Mouse (Mus musculus) embryonic facial prominence, embryonic 10.5 days (tissue): ENCODE measurements around the gene Them7. TPM values are rescaled to one million over a fixed set of nuclear protein-coding genes. Genes with fewer than 3 reads are reported as not detected.

ENCODE experiments used
- DNase-seq: peaks from one replicate; pipeline ENCODE4 v3.0.0-alpha.2; 2017; ENCODE audit warnings: low spot score
- H3K27ac ChIP-seq: fragments of 300-500 bp; sonication (generic); replicated peaks from 2 replicates; pipeline ENCODE4 v1.5.1; 2016; ENCODE audit warnings: mild to moderate bottlenecking
- H3K27me3 ChIP-seq: fragments of 300-500 bp; sonication (generic); replicated peaks from 2 replicates; pipeline ENCODE4 v1.6.1; 2016; ENCODE audit warnings: low read depth, mild to moderate bottlenecking; ENCODE audit not compliant: poor library complexity, severe bottlenecking
- H3K36me3 ChIP-seq: fragments of 300-500 bp; sonication (generic); replicated peaks from 2 replicates; pipeline ENCODE4 v1.6.1; 2016; ENCODE audit warnings: mild to moderate bottlenecking, moderate library complexity
- H3K4me1 ChIP-seq: fragments of 300-500 bp; sonication (generic); 2 replicates; pipeline ENCODE4 v1.6.1; 2016
- H3K4me3 ChIP-seq: fragments of 300-500 bp; sonication (generic); 2 replicates; pipeline ENCODE4 v1.5.1; 2016; ENCODE audit warnings: mild to moderate bottlenecking, moderate library complexity
- H3K9me3 ChIP-seq: fragments of 300-500 bp; sonication (generic); 2 replicates; pipeline ENCODE4 v1.6.1; 2016; ENCODE audit warnings: mild to moderate bottlenecking
- WGBS: fragments of 180-500 bp; shearing (Covaris S2); methylation state at CpG from one replicate; pipeline ENCODE4 v1.1.7; 2016; 5-methylcytosine and 5-hydroxymethylcytosine counted together
- polyA plus RNA-seq: library from polyadenylated mRNA; unstranded; fragments of >200 nt; fragmentation: Nextera tagmentation; extraction: Ambion mirVana; gene quantifications from 2 replicates; pipeline ENCODE4 v1.2.1, GENCODE M21; 2016

The Them7 gene
- polyA plus RNA-seq, 1 experiment from 2014 or later: 0.37 TPM

DNA sequence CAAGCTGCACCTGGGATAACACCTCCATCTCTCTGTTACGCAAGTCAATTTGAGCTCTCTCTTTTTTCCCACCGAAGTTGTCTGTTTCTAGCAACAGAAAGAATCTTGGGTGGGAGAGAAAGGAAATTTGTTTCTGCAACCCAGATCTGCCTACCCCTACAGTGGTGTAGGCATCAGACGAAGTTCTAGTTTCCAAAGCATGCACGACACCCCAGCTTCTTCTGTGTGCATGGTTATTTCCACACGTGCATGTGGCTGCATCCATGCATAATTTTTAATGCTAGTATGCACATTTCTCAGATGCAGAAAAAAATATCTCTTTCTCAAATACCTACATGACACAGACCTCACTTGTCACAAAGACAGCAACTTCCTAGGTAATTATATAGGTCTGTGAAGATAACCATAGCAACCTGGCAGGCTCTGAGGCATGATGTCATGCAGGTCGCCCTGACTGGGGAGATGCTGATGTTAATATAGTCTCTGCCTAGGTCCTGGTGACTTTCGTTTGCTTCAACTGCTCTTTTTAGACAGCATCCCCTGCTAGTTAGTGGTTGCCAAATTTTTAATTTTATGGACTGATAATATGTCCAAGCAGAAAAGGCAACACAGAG, 192.0 kb downstream of the Them7 start:
- Histone ChIP-seq H3K4me1 (peaks cover 15% of the 10 kb centered on the region), H3K36me3 (no peaks in the 10 kb centered on the region), H3K27ac (no peak overlapping the region; the same call in 1 of the 2 replicates), H3K4me3 (no peak overlapping the region), H3K9me3 (no peaks in the 10 kb centered on the region), H3K27me3 (no peaks in the 10 kb centered on the region)
- no peak for DNase-seq
- 73% methylated on average over 7 of the region's 7 CpGs for whole genome bisulfite sequencing

DNA sequence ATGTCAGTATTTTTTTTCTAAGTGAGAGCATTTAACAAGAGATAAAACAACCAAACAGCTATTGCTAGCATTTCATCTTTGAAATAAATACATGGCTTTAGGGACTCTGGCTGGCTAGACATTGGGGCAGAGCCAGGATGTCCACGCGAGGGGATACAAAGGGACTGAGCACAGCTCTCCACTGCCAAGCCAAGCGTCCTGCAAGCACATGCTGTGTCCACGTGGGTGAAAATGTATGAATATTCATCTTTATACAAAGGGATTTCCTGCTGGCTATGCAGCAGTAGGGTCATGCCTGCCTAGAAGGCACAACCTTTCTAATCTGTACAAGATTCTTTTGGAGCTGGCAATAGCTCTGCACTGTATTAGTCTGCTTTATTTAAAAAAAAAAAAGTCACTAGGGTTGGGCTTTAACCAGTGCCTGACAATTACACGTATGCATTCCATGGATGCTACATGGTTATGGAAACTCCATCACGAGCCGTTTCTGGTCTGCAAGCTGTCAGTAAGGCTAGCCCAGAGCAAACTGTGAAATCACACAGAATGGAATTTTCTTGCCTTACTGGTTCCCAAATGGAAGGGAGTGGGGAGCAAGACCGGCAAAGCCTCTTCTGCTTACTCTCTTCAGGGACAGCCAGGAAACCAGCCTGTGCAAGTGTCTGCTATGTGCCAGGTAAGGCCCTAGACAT, 192.7 kb downstream of the Them7 start:
- no peaks in the 10 kb centered on the region for H3K9me3 ChIP-seq
- H3K4me3 ChIP-seq: no peak overlapping the region
- no peak overlapping the region for H3K27ac ChIP-seq
- no peaks in the 10 kb centered on the region for H3K36me3 ChIP-seq
- peaks cover 15% of the 10 kb centered on the region for H3K4me1 ChIP-seq
- 71% methylated on average over 8 of the region's 8 CpGs for WGBS
- no peak for DNase-seq
- H3K27me3 ChIP-seq: no peaks in the 10 kb centered on the region

DNA sequence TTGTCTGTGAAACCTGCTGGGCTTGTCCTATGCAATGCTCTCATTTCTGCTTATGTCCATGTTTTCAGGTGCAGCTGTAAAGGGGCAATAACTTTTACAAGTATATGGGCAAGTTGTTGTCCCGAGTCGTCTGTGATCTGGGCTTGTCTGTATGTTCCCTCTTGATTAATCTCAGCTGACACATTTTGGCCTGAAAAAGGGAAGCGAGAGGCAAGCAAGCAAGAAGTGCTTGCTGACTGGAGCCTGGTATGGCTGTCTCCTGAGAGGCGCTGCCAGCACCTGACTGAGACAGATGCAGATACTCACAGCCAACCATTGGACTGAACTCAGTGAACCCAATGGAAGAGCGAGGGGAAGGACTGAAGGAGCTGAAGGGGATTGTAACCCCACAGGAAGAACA, 193.5 kb downstream of the Them7 start:
- no peaks in the 10 kb centered on the region for H3K9me3 ChIP-seq
- no peak overlapping the region for H3K4me3 ChIP-seq
- no peak overlapping the region for H3K27ac ChIP-seq
- H3K27me3 ChIP-seq: no peaks in the 10 kb centered on the region
- H3K4me1 ChIP-seq: peaks cover 15% of the 10 kb centered on the region
- WGBS: 78% methylated on average over 5 of the region's 5 CpGs
- no peak for DNase-seq
- no peaks in the 10 kb centered on the region for H3K36me3 ChIP-seq

DNA sequence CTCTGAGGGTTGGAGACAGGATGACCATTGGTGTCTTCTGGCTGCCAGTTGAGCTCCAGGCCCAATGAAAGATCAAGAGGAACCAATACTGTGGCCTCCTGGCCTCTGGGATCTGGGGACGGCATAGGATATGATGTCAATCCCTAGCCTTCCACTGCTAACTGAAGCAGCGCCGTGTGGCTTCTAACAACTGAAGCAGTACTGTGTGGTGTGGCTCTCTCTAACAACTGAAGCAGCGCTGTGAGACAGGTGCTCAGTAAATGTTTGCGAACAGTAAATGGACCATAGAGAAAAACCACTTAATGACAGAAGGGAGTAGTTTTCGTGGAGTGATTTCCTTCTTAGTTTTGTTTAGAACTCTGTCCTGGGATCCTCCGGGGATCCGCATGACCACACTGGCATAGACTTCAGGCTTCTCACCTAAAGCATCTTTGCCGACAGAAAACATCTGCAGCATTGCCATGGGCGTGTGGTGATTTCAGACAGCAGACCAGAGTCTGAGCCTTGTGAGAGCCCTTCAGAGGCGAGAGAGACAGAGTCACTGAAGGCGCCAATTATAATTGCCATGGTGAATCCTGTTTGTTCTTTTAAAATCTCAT, 194.6 kb downstream of the Them7 start:
- no peaks in the 10 kb centered on the region for H3K9me3 ChIP-seq
- no peak for DNase-seq
- H3K4me1 ChIP-seq: peaks cover 15% of the 10 kb centered on the region
- H3K27me3 ChIP-seq: no peaks in the 10 kb centered on the region
- no peaks in the 10 kb centered on the region for H3K36me3 ChIP-seq
- 89% methylated on average over 12 of the region's 12 CpGs for WGBS
- H3K27ac ChIP-seq: no peak overlapping the region
- no peak overlapping the region for H3K4me3 ChIP-seq

DNA sequence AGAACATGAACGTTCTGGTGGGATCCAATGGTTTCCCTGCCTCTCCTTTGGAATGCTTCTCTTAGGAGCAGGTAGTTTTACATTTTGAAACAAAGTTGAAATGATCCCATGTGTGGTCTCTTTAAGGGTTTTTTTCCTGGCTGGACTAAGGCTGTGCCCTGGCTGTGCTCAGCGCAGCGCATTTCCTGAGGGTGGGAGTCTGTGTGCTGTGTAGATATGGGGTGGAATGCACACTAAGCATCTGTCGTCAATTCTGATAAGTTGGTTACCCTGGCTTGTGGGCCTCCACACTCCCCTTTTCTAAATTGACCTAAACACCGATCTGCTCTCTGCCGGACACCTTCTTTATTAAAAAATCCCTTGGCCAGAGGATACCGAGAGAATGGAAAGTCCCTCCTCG, 203.3 kb downstream of the Them7 start:
- H3K4me1 ChIP-seq: peaks cover 10% of the 10 kb centered on the region
- H3K9me3 ChIP-seq: no peaks in the 10 kb centered on the region
- DNase-seq: no peak
- no peak overlapping the region for H3K4me3 ChIP-seq
- 74% methylated on average over 8 of the region's 8 CpGs for WGBS
- H3K27me3 ChIP-seq: peaks cover 24% of the 10 kb centered on the region
- no peak overlapping the region for H3K27ac ChIP-seq
- no peaks in the 10 kb centered on the region for H3K36me3 ChIP-seq

DNA sequence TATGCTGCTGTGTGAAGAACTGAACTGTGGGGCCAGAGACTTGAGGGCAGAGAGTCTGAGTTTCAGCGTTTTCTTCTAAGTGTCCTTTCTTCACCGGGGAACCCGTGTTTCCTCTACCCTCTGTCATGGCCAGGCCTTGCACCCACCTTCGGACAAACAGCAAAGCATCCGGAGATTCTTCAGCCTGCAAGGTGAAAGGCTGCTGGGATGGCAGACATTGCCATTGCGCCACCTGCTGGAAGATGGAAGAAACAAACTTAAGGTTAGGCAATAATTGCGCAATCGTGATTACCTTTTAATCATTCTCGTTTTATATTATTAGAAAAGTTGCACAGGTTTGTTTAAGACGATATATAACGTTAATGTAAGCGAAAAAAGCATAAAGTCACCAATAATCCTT, 203.9 kb downstream of the Them7 start:
- 5% methylated on average over 12 of the region's 12 CpGs for WGBS
- no peak overlapping the region for H3K27ac ChIP-seq
- DNase-seq: peak; percentile 76
- no peaks in the 10 kb centered on the region for H3K36me3 ChIP-seq
- H3K9me3 ChIP-seq: no peaks in the 10 kb centered on the region
- peaks cover 24% of the 10 kb centered on the region for H3K27me3 ChIP-seq
- peaks cover 13% of the 10 kb centered on the region for H3K4me1 ChIP-seq
- no peak overlapping the region for H3K4me3 ChIP-seq

DNA sequence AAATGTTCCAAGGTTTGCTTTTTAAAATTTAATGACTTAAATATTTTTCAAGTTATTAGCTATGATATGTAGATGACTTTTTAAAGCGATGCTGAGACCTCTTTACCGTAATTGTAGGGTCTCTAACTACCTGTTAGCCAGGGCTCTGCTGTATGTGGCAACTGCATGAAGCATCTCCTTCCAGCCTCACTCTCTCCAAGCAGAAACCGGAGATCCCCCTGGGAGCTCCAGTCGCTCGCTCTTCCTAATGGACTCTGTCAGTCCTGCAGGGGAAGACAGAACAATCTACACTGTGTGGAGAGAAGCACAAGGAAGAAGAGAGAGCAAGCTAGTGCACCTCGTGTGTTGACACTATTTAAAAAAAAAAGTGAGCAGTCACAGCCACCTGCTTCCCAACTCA, 204.3 kb downstream of the Them7 start:
- H3K27ac ChIP-seq: no peak overlapping the region
- no peaks in the 10 kb centered on the region for H3K9me3 ChIP-seq
- H3K4me3 ChIP-seq: no peak overlapping the region
- WGBS: 13% methylated on average over 6 of the region's 6 CpGs
- peaks cover 18% of the 10 kb centered on the region for H3K4me1 ChIP-seq
- H3K27me3 ChIP-seq: peaks cover 24% of the 10 kb centered on the region
- H3K36me3 ChIP-seq: no peaks in the 10 kb centered on the region
- no peak for DNase-seq

Other genes starting within 250 kb of the Them7 start
- 310 and 325 TPM in 2 replicates for gene Eif3m, start 207.2 kb upstream of the Them7 start, polyA plus RNA-seq
- not detected in 2 replicates for gene Gm11060, start 132.3 kb upstream of the Them7 start, polyA plus RNA-seq
- 0.25 and 0.44 TPM in 2 replicates for gene Wt1, start 97.8 kb upstream of the Them7 start, polyA plus RNA-seq
- 114 and 116 TPM in 2 replicates for gene Rcn1, start 175.0 kb downstream of the Them7 start, polyA plus RNA-seq